Mouse (Mus musculus): Measurements from ENCODE around the gene Olfr457. TPM values are rescaled to one million over a fixed set of nuclear protein-coding genes. Genes with fewer than 3 reads are reported as not detected.
"Not testable (repeated sequence)": the region's sequence is repeated elsewhere in the genome, so short reads cannot be mapped to it uniquely, and the experiment has no call there.

Olfr457 gene
- polyA plus RNA-seq (2012): not detected in 2 replicates

DNA sequence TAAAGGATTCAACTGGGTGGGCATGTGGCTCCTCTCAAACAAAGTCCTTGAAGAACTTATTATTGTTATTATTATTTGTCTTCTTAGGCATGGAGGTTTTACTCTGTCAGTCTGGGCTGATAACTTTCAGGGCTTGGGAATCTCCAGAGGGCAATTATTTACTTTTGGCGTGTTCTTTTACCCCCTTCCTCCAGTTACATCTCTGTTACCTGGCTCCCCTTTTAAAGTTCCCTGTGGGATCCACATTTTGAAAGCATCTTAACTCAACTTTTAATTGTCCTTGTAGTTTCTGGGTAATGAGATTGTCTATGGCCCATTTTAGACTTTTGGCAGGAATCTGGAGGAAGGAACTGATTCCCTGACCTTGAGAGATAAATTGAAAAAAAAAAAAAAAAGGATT is at the start of gene Olfr457:
Olfr457 (minus strand) TSS at position 101 of the 400 bp plus-strand sequence.
- Histone ChIP-seq H3K36me3 (ENCODE audit: control insufficient read depth) (no peaks in the 10 kb centered on the region), H3K27me3 (ENCODE audit: control insufficient read depth) (no peaks in the 10 kb centered on the region), H3K9me3 (ENCODE audit: control insufficient read depth, low read length) (no peaks in the 10 kb centered on the region), H3K4me1 (ENCODE audit: control insufficient read depth) (no peaks in the 10 kb centered on the region), H3K4me3 (replicated peaks) (no peak within 1 kb of the TSS)
- TF ChIP-seq GATA1 (IDR thresholded peaks at IDR 0.05; ENCODE audit: low read length): no peak
- no peak for TF ChIP-seq TAL1 (IDR thresholded peaks at IDR 0.05; ENCODE audit: low read length)

DNA sequence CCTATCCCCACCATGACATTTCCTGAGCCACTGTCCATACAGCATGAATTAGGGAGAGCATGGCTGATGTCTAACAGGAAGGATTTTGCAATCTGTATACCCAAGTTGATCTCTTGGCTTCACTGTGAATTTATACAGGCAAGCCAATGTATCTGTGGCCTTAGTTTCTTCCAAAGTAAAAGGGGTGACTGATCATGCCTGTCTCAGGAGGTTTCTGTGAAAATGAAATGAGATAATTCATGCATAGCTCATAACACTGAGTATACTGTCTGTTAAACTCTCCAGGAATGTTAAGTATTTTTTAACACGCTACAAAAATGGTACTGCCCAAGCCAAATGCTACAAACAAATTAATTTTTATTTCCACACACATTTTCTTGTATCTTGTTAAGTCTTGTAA is 37.3 kb upstream of the Olfr457 start:
- Histone ChIP-seq H3K27me3 (ENCODE audit: control insufficient read depth) (no peaks in the 10 kb centered on the region), H3K36me3 (ENCODE audit: control insufficient read depth) (no peaks in the 10 kb centered on the region), H3K9me3 (ENCODE audit: control insufficient read depth, low read length) (no peaks in the 10 kb centered on the region), H3K4me1 (ENCODE audit: control insufficient read depth) (no peaks in the 10 kb centered on the region), H3K4me3 (replicated peaks) (no peak overlapping the region)
- TF ChIP-seq TAL1 (IDR thresholded peaks at IDR 0.05; ENCODE audit: low read length) (no peak), GATA1 (IDR thresholded peaks at IDR 0.05; ENCODE audit: low read length) (no peak)

DNA sequence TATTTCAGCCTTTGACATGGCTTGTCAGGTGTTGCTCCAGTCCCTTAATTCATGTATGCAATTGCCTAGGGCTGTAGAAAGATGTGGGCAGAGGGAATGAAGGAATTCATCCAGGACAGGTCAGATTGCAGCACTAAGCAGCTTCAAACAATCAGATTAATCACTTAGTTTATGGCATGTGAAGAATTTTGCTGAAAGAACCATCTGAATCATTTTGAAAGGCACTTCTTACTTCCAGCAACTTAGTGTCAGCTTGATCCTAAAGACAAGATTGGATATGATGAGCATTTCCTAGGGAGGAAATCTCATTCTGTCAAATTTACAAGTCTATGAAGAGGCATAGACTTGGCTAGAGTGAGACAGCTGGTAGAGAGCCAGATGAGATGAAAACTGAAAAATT is 33.2 kb upstream of the Olfr457 start:
- H3K27me3 ChIP-seq (ENCODE audit: control insufficient read depth): no peaks in the 10 kb centered on the region
- H3K36me3 ChIP-seq (ENCODE audit: control insufficient read depth): no peaks in the 10 kb centered on the region
- H3K4me3 ChIP-seq (replicated peaks): no peak overlapping the region
- no peaks in the 10 kb centered on the region for H3K9me3 ChIP-seq (ENCODE audit: control insufficient read depth, low read length)
- TF ChIP-seq TAL1 (IDR thresholded peaks at IDR 0.05; ENCODE audit: low read length): no peak
- no peak for TF ChIP-seq GATA1 (IDR thresholded peaks at IDR 0.05; ENCODE audit: low read length)
- no peaks in the 10 kb centered on the region for H3K4me1 ChIP-seq (ENCODE audit: control insufficient read depth)

DNA sequence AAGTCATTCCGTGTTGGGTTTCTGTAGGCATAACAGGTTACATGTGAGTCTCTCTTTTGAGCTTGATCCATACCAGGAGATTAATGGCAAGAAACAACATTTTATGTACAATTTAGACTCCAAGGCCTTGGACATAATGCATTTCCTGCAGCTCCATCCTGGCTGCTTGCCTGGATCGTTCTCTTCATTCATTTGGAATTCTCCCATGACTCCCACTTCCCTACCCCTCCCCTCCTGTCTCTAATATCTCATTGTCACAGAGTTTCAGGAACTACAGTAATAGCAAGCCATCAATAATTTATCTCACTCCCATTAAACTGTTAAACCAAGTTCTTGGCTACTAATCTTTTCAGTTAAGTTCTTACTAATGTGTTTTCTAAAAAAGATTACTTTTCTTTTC is 27.3 kb upstream of the Olfr457 start:
- no peak for TF ChIP-seq GATA1 (IDR thresholded peaks at IDR 0.05; ENCODE audit: low read length)
- TF ChIP-seq TAL1 (IDR thresholded peaks at IDR 0.05; ENCODE audit: low read length): no peak
- Histone ChIP-seq H3K27me3 (ENCODE audit: control insufficient read depth) (no peaks in the 10 kb centered on the region), H3K36me3 (ENCODE audit: control insufficient read depth) (no peaks in the 10 kb centered on the region), H3K9me3 (ENCODE audit: control insufficient read depth, low read length) (no peaks in the 10 kb centered on the region), H3K4me1 (ENCODE audit: control insufficient read depth) (no peaks in the 10 kb centered on the region), H3K4me3 (replicated peaks) (no peak overlapping the region)

DNA sequence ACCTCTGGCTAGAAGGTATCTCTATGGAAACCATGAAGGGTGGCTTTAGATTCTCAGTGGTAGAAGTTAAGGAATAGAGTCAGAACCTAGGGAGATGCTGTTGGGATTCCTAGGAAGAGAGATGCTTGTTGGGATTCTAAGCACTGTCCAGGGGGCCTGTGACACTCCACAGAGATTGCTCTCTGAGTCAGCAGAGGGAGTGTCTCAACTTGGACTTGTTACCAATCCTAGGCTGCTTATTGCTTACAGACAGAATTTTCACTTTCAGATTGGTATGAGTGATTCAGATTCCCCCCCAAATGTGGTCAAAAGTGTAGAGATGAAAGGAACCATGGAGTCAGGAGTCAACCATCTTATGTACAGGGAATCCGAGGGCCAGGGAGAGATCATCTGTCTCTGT is 13.6 kb upstream of the Olfr457 start:
- Histone ChIP-seq H3K27me3 (ENCODE audit: control insufficient read depth) (no peaks in the 10 kb centered on the region), H3K4me3 (replicated peaks) (no peak overlapping the region), H3K9me3 (ENCODE audit: control insufficient read depth, low read length) (no peaks in the 10 kb centered on the region), H3K36me3 (ENCODE audit: control insufficient read depth) (no peaks in the 10 kb centered on the region), H3K4me1 (ENCODE audit: control insufficient read depth) (no peaks in the 10 kb centered on the region)
- TF ChIP-seq GATA1 (IDR thresholded peaks at IDR 0.05; ENCODE audit: low read length) (no peak), TAL1 (IDR thresholded peaks at IDR 0.05; ENCODE audit: low read length) (no peak)

DNA sequence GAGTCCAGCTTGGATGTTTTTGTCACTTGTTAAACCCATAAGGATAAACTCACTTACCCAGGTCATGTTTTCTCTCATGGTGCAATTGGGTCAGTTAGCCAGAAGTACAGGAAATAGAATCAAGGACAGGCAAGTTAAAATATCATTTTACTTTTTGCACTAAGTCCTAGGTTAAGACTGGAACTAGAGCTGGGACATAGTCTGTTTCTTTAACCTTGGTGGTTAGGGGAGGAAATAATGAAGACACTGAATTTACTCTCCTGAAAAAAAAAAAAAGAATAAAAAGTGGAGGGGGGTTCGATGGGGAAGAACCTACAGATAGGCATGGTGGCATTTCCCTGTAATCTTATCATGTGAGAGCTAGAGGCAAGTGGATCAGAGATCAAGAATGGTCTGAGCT is 11.0 kb upstream of the Olfr457 start, which contains the start of gene Olfr456:
Olfr456 (minus strand) TSS at position 101 of the 400 bp plus-strand sequence.
- Histone ChIP-seq H3K4me3 (replicated peaks) (no peak within 1 kb of the TSS), H3K4me1 (ENCODE audit: control insufficient read depth) (no peaks in the 10 kb centered on the region), H3K27me3 (ENCODE audit: control insufficient read depth) (no peaks in the 10 kb centered on the region), H3K9me3 (ENCODE audit: control insufficient read depth, low read length) (no peaks in the 10 kb centered on the region), H3K36me3 (ENCODE audit: control insufficient read depth) (no peaks in the 10 kb centered on the region)
- TF ChIP-seq TAL1 (IDR thresholded peaks at IDR 0.05; ENCODE audit: low read length) (no peak), GATA1 (IDR thresholded peaks at IDR 0.05; ENCODE audit: low read length) (no peak)

DNA sequence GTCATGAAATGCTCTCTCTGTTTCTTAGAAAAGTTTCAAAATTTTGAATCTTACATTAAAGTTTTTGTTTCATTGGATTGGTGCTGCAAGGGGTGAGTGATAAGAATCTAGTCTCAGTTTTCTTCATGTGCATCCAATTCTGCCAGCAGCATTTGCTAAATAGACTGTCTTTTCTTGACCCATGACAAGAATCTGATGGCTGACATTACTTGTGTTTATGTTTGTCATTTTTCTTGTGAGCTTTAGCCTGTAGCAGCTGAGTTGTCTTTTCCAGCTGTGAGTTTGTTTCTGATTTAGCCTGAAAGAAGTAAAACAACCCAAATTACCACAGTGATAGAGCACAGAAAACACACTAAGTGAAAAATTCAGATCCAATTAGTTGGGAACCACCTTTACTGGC is 8.5 kb upstream of the Olfr457 start:
- H3K36me3 ChIP-seq (ENCODE audit: control insufficient read depth): no peaks in the 10 kb centered on the region
- H3K4me1 ChIP-seq (ENCODE audit: control insufficient read depth): no peaks in the 10 kb centered on the region
- TF ChIP-seq TAL1 (IDR thresholded peaks at IDR 0.05; ENCODE audit: low read length) (no peak), GATA1 (IDR thresholded peaks at IDR 0.05; ENCODE audit: low read length) (no peak)
- no peaks in the 10 kb centered on the region for H3K27me3 ChIP-seq (ENCODE audit: control insufficient read depth)
- no peaks in the 10 kb centered on the region for H3K9me3 ChIP-seq (ENCODE audit: control insufficient read depth, low read length)
- H3K4me3 ChIP-seq (replicated peaks): no peak overlapping the region

DNA sequence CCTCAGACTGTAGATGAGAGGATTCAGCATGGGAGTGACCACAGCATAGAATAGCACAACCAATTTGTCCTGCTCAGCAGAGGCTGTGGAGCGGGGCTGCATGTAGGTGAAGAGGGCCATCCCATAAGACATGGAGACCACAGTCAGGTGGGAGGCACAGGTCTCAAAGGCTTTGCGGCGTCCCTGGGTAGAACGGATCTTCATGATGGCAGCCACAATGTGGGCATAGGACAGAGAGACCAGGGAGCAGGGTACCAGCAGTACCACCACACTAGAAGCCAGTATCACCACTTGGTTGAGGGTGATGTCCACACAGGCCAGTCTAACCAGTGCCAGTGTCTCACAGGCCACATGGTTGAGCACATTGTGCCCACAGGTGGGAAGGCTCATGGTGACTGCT is 4.8 kb downstream of the Olfr457 start:
- not testable (repeated sequence) for H3K27me3 ChIP-seq (ENCODE audit: control insufficient read depth); H3K9me3 ChIP-seq (ENCODE audit: control insufficient read depth, low read length); H3K4me3 ChIP-seq (replicated peaks); H3K4me1 ChIP-seq (ENCODE audit: control insufficient read depth); H3K36me3 ChIP-seq (ENCODE audit: control insufficient read depth)

DNA sequence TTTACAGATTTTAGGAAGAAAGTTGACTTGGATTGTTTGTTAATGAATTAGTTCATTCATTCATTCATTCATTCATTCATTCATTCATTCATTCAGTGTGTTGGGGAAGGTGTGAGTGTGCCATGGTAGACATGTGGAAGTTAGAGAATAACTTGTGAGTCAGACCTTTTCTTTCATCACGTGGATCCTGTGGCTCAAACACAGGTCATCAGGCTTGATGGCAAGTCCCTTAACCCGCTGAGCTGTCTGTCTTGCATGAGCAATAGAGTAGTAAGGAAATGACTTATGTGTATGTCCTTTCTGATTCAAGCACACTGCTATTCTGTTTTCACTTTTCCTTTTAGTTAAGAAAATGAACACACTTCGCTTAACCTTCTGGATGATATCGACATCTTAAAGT is 5.6 kb downstream of the Olfr457 start:
- Histone ChIP-seq H3K9me3 (ENCODE audit: control insufficient read depth, low read length) (no peaks in the 10 kb centered on the region), H3K4me3 (replicated peaks) (no peak overlapping the region), H3K36me3 (ENCODE audit: control insufficient read depth) (no peaks in the 10 kb centered on the region), H3K27me3 (ENCODE audit: control insufficient read depth) (no peaks in the 10 kb centered on the region), H3K4me1 (ENCODE audit: control insufficient read depth) (no peaks in the 10 kb centered on the region)
- TF ChIP-seq GATA1 (IDR thresholded peaks at IDR 0.05; ENCODE audit: low read length) (no peak), TAL1 (IDR thresholded peaks at IDR 0.05; ENCODE audit: low read length) (no peak)

DNA sequence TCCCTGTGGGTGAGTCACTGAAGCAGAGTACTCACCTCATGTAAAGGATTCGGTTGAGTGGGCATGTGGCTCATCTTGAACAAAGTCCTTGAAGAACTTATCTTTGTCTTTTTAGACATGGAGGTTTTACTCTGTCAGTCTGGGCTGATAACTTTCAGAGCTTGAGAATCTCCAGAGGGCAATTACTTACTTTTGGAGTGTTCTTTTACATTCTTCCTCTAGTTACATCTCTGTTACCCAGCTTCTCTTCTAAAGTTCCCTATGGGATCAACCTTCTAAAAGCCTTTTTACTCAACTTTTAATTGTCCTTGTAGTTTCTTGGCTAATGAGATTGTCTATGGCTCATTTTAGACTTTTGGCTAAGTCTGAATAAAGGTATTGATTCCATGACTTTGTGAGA is 11.0 kb downstream of the Olfr457 start, which contains the start of gene Olfr458:
Olfr458 (minus strand) TSS at position 101 of the 400 bp plus-strand sequence.
- Histone ChIP-seq H3K36me3 (ENCODE audit: control insufficient read depth) (no peaks in the 10 kb centered on the region), H3K4me3 (replicated peaks) (no peak within 1 kb of the TSS), H3K27me3 (ENCODE audit: control insufficient read depth) (no peaks in the 10 kb centered on the region), H3K4me1 (ENCODE audit: control insufficient read depth) (no peaks in the 10 kb centered on the region), H3K9me3 (ENCODE audit: control insufficient read depth, low read length) (no peaks in the 10 kb centered on the region)
- TF ChIP-seq TAL1 (IDR thresholded peaks at IDR 0.05; ENCODE audit: low read length) (no peak), GATA1 (IDR thresholded peaks at IDR 0.05; ENCODE audit: low read length) (no peak)
